Mouse (Mus musculus) MEL (cell line): ENCODE measurements around the gene Rffl. TPM values are rescaled to one million over a fixed set of nuclear protein-coding genes. Genes with fewer than 3 reads are reported as not detected.

Experiments
- DNase-seq: peaks from one replicate; pipeline ENCODE4 v3.0.0; 2011; ENCODE audit warnings: low read depth, low spot score
- H3K27ac ChIP-seq: 2 replicates; pipeline ENCODE4 v1.5.1; 2012; ENCODE audit warnings: low read depth, mild to moderate bottlenecking, control low read depth, low read length, moderate library complexity; ENCODE audit not compliant: control insufficient read depth
- H3K27me3 ChIP-seq, 2 experiments: fragments of 150-350 bp in 1 of 2; sonication (generic) in 1 of 2; 2 replicates each; pipeline ENCODE4 v1.6.1; 2012; ENCODE audit warnings: low read length in 2 of 2, mild to moderate bottlenecking in 2 of 2, improper control_type of control experiment in 1 of 2, moderate library complexity in 1 of 2; ENCODE audit not compliant: insufficient read depth in 2 of 2, control insufficient read depth in 1 of 2
- H3K36me3 ChIP-seq, 2 experiments: 2 replicates each; pipeline ENCODE4 v1.6.1; 2012 to 2014; ENCODE audit warnings: low read length in 2 of 2, improper control_type of control experiment in 1 of 2, inconsistent platforms in 1 of 2, mild to moderate bottlenecking in 1 of 2; ENCODE audit not compliant: insufficient read depth in 2 of 2, control insufficient read depth in 1 of 2
- H3K4me1 ChIP-seq, 2 experiments: fragments of 150-350 bp in 1 of 2; sonication (generic) in 1 of 2; 2 replicates each; pipeline ENCODE4 v1.6.1; 2012; ENCODE audit warnings: low read length in 2 of 2, improper control_type of control experiment in 1 of 2, mild to moderate bottlenecking in 1 of 2; ENCODE audit not compliant: insufficient read depth in 2 of 2, control insufficient read depth in 1 of 2
- H3K4me3 ChIP-seq, 2 experiments: fragments of 150-350 bp in 1 of 2; sonication (generic) in 1 of 2; 2 replicates each; pipeline ENCODE4 v1.5.1; 2012; ENCODE audit warnings: low read depth in 2 of 2, low read length in 2 of 2, mild to moderate bottlenecking in 2 of 2, moderate library complexity in 2 of 2, control low read depth in 1 of 2, improper control_type of control experiment in 1 of 2; ENCODE audit not compliant: control insufficient read depth in 1 of 2, insufficient read depth in 1 of 2
- H3K79me2 ChIP-seq: 2 replicates; pipeline ENCODE4 v1.6.1; 2012; ENCODE audit warnings: mild to moderate bottlenecking, low read length, moderate library complexity; ENCODE audit not compliant: control insufficient read depth, poor library complexity, insufficient read depth
- H3K9ac ChIP-seq: 2 replicates; pipeline ENCODE4 v1.6.1; 2012; ENCODE audit warnings: low read depth, mild to moderate bottlenecking, control low read depth, low read length, moderate library complexity; ENCODE audit not compliant: control insufficient read depth, poor library complexity, severe bottlenecking
- H3K9me3 ChIP-seq: fragments of 150-350 bp; sonication (generic); replicated peaks from 2 replicates; pipeline ENCODE4 v1.6.1; 2012; ENCODE audit warnings: mild to moderate bottlenecking, low read length, improper control_type of control experiment, moderate library complexity; ENCODE audit not compliant: insufficient read depth
- EP300 ChIP-seq, 2 experiments: IDR thresholded peaks; 2 replicates each; pipeline ENCODE4 v1.6.1; 2011; ENCODE audit warnings: improper control_type of control experiment in 2 of 2, low read length in 2 of 2, low read depth in 1 of 2, mild to moderate bottlenecking in 1 of 2
- ETS1 ChIP-seq: IDR thresholded peaks from 2 replicates; pipeline ENCODE4 v1.6.1; 2012; ENCODE audit warnings: low read depth, mild to moderate bottlenecking, inconsistent platforms, low read length, improper control_type of control experiment, moderate library complexity
- JUND ChIP-seq: IDR thresholded peaks from 2 replicates; pipeline ENCODE4 v1.6.1; 2011; ENCODE audit warnings: low read depth, mild to moderate bottlenecking, improper control_type of control experiment, low read length
- KAT2A ChIP-seq: conservative IDR thresholded peaks from 2 replicates; pipeline ENCODE4 v1.6.1; 2012; ENCODE audit warnings: low read depth, low read length, improper control_type of control experiment, inconsistent platforms
- MAX ChIP-seq: IDR thresholded peaks from 2 replicates; pipeline ENCODE4 v1.6.1; 2011; ENCODE audit warnings: low read length, improper control_type of control experiment
- MAZ ChIP-seq: IDR thresholded peaks from 2 replicates; pipeline ENCODE4 v1.6.1; 2012; ENCODE audit warnings: low read depth, mild to moderate bottlenecking, inconsistent platforms, low read length, improper control_type of control experiment
- MXI1 ChIP-seq: IDR thresholded peaks from 2 replicates; pipeline ENCODE4 v1.6.1; 2011; ENCODE audit warnings: mild to moderate bottlenecking, low read depth, low read length, improper control_type of control experiment
- MYB ChIP-seq: IDR thresholded peaks from 2 replicates; pipeline ENCODE4 v1.6.1; 2011; ENCODE audit warnings: mild to moderate bottlenecking, low read depth, low read length, improper control_type of control experiment
- NRF1 ChIP-seq: IDR thresholded peaks from 2 replicates; pipeline ENCODE4 v1.6.1; 2014; ENCODE audit warnings: low read depth, mild to moderate bottlenecking, inconsistent platforms, low read length, improper control_type of control experiment, moderate library complexity; ENCODE audit not compliant: poor library complexity, insufficient read depth, severe bottlenecking
- POLR2A ChIP-seq, 2 experiments: IDR thresholded peaks; 2 replicates each; pipeline ENCODE4 v1.6.1; 2011 to 2012; ENCODE audit warnings: low read length in 2 of 2, mild to moderate bottlenecking in 2 of 2, control low read depth in 1 of 2, improper control_type of control experiment in 1 of 2, low read depth in 1 of 2, moderate library complexity in 1 of 2; ENCODE audit not compliant: control insufficient read depth in 1 of 2, insufficient read depth in 1 of 2, poor library complexity in 1 of 2
- POLR2AphosphoS5 ChIP-seq: IDR thresholded peaks from 2 replicates; pipeline ENCODE4 v1.6.1; 2012; ENCODE audit warnings: low read depth, borderline replicate concordance, mild to moderate bottlenecking, inconsistent platforms, low read length, moderate library complexity, mixed read lengths
- SMC3 ChIP-seq: IDR thresholded peaks from 2 replicates; pipeline ENCODE4 v1.6.1; 2011; ENCODE audit warnings: low read depth, low read length, improper control_type of control experiment
- TAL1 ChIP-seq: IDR thresholded peaks from 2 replicates; pipeline ENCODE4 v1.6.1; 2012; ENCODE audit warnings: mild to moderate bottlenecking, inconsistent platforms, low read length, moderate library complexity, mixed read lengths
- TBP ChIP-seq: IDR thresholded peaks from 2 replicates; pipeline ENCODE4 v1.8.0; 2011; ENCODE audit warnings: low read depth, low read length, improper control_type of control experiment
- UBTF ChIP-seq: IDR thresholded peaks from 2 replicates; pipeline ENCODE4 v1.6.1; 2012; ENCODE audit warnings: low read depth, mild to moderate bottlenecking, inconsistent platforms, low read length, improper control_type of control experiment, moderate library complexity, borderline replicate concordance; ENCODE audit not compliant: insufficient read depth
- USF1 ChIP-seq: IDR thresholded peaks from 2 replicates; pipeline ENCODE4 v1.6.1; 2014; ENCODE audit warnings: low read depth, mild to moderate bottlenecking, inconsistent platforms, low read length, improper control_type of control experiment, moderate library complexity
- ZC3H11A ChIP-seq: IDR thresholded peaks from 2 replicates; pipeline ENCODE4 v1.6.1; 2012; ENCODE audit warnings: low read depth, mild to moderate bottlenecking, inconsistent platforms, low read length, improper control_type of control experiment
- polyA plus RNA-seq, 2 experiments: library from polyadenylated mRNA; stranded (reverse) in 1 of 2; unstranded in 1 of 2; fragments of >175 nt in 1 of 2; fragments of >200 nt in 1 of 2; gene quantifications; 2 replicates each; pipeline versions ENCODE4 v1.2.1 to v1.2.4; 2012; ENCODE audit warnings: low replicate concordance in 2 of 2, low read depth in 1 of 2; ENCODE audit not compliant: insufficient read length in 2 of 2, insufficient read depth in 1 of 2, missing spikeins in 1 of 2
- total RNA-seq: library from RNA; depleted of rRNA; stranded (reverse); fragments of 300-350 nt; gene quantifications from 2 replicates; pipeline ENCODE4 v1.2.3, GENCODE M21; 2012

Gene Rffl
- total and polyA plus RNA-seq, 3 experiments: 15.2 to 17.8 TPM; not detected in 1

DNA sequence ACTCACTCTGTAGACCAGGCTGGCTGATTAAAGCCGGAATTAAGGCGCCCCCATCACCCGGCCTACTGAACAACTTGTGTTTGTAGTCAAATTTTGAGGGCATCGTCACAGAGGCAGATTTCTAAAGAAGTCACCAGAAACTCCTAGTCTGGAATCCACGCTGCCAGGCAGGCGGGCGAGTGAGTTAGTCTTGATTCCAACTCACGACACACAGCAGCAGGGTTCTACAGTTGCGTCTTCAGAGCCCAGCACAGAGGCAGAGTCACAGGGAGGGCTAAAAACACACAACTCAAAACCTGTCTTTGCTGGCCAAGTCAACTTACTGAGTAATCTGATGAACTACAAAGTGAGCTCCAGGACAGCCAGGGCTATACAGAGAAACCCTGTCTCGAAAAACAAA, 18.5 kb downstream of the Rffl start:
- Histone ChIP-seq H3K9ac (no peak overlapping the region), H3K36me3 (peaks cover 0 to 17% of the 10 kb centered on the region in 2 experiments; a peak in 2 of 4 replicates)

DNA sequence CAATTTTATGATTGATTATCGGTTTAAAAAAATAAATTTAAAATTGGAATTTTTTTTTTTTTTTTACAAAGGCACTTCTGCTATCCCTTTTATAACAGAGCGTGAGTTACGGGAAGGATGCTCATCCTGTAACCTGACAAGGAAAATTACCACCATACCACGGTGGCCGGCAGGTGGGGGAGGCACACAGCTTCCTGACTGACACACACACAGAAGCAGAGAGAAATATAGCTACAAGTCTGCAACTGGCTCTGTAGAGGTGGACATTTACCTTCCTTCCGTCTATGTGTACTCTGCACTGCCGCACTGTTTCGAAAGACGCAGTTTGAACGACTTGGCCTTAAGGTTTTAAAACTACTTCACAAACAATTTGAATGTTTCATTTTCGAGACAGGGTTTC, 18.9 kb downstream of the Rffl start:
- H3K36me3 ChIP-seq: peaks cover 0 to 21% of the 10 kb centered on the region in 2 experiments; a peak in 2 of 4 replicates

More for the DNA sequence above, 18.5 kb downstream of the Rffl start:
- Histone ChIP-seq H3K9me3 (no peaks in the 10 kb centered on the region), H3K27ac (no peak overlapping the region), H3K27me3 (no peaks in the 10 kb centered on the region), H3K4me1 (peaks cover 7 to 15% of the 10 kb centered on the region in 2 experiments; a peak in 3 of 4 replicates), H3K79me2 (no peaks in the 10 kb centered on the region; the same call in 1 of the 2 replicates), H3K4me3 (no peak overlapping the region)
- no peak for DNase-seq
- TF ChIP-seq MXI1: no peak
- no peak for TF ChIP-seq UBTF
- no peak for TF ChIP-seq TAL1
- TF ChIP-seq MAX: no peak
- no peak for TF ChIP-seq SMC3
- no peak for TF ChIP-seq KAT2A
- TF ChIP-seq TBP: no peak

DNA sequence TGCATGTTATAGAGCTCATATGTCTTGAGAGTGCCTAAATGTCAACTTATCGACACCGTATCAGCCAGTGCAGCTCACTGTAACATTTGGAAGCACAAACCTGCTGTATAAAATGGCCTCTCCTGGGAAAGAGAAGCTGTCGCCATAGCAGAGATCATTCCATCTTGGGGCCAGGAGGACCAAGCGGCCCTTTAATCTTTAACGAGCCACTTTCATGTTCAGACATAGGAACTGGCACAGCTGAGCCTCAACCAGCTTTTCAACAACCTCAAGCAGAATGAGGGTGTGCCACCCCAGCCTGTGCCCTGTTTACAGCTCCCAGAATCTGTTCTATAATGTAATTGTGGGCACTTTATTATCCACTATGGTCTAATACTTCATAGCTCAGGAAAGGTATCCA, 20.8 kb downstream of the Rffl start:
- Histone ChIP-seq H3K4me3 (no peak overlapping the region), H3K27ac (no peak overlapping the region), H3K27me3 (no peaks in the 10 kb centered on the region), H3K9me3 (no peaks in the 10 kb centered on the region), H3K4me1 (peaks cover 18 to 25% of the 10 kb centered on the region in 2 experiments), H3K36me3 (peaks cover 0 to 26% of the 10 kb centered on the region in 2 experiments; a peak in 2 of 4 replicates), H3K9ac (no peak overlapping the region), H3K79me2 (peaks cover 3% of the 10 kb centered on the region)
- TF ChIP-seq ETS1 (no peak), EP300 (IDR thresholded peaks at IDR 0.05; ENCODE audit: low read depth in 1 of 2, low read length in 2 of 2) (no peak), JUND (no peak)
- DNase-seq: no peak

More for the DNA sequence above, 18.9 kb downstream of the Rffl start:
- no peak for DNase-seq
- H3K27ac ChIP-seq: no peak overlapping the region
- no peaks in the 10 kb centered on the region for H3K27me3 ChIP-seq
- H3K79me2 ChIP-seq: no peaks in the 10 kb centered on the region; the same call in 1 of the 2 replicates
- no peaks in the 10 kb centered on the region for H3K9me3 ChIP-seq
- H3K9ac ChIP-seq: no peak overlapping the region
- no peak overlapping the region for H3K4me3 ChIP-seq
- TF ChIP-seq POLR2A (IDR thresholded peaks at IDR 0.05; ENCODE audit: control insufficient read depth in 1 of 2, insufficient read depth in 1 of 2, low read depth in 1 of 2, low read length in 2 of 2, poor library complexity in 1 of 2) (no peak), USF1 (no peak), TBP (no peak), MYB (no peak), ZC3H11A (no peak), MXI1 (no peak), POLR2AphosphoS5 (no peak), MAZ (no peak), NRF1 (no peak)
- peaks cover 11 to 20% of the 10 kb centered on the region in 2 experiments for H3K4me1 ChIP-seq
